Mouse (Mus musculus) embryonic facial prominence, embryonic 15.5 days (tissue): ENCODE data around the gene Ccdc107. TPM values are rescaled to one million over a fixed set of nuclear protein-coding genes. Genes with fewer than 3 reads are reported as not detected.
A peak's percentile ranks its signal among the peaks of the same experiment; 100 is the strongest.

Source experiments
- ATAC-seq: fragments of 200-750 bp; cut with Nextera tagmentation; 2 replicates; pipeline ENCODE4 v1.8.0; 2017; ENCODE audit warnings: low read depth, moderate TSS enrichment; ENCODE audit not compliant: insufficient number of reproducible peaks, low FRiP score, low TSS enrichment
- H3K27ac ChIP-seq: fragments of 300-500 bp; sonication (generic); replicated peaks from 2 replicates; pipeline ENCODE4 v1.5.1; 2015; ENCODE audit warnings: mild to moderate bottlenecking, inconsistent platforms
- H3K27me3 ChIP-seq: fragments of 300-500 bp; sonication (generic); 2 replicates; pipeline ENCODE4 v1.6.1; 2015; ENCODE audit warnings: inconsistent platforms
- H3K36me3 ChIP-seq: fragments of 300-500 bp; sonication (generic); 2 replicates; pipeline ENCODE4 v1.6.1; 2015; ENCODE audit warnings: mild to moderate bottlenecking, inconsistent platforms
- H3K4me1 ChIP-seq: fragments of 300-500 bp; sonication (generic); 2 replicates; pipeline ENCODE4 v1.6.1; 2015; ENCODE audit warnings: inconsistent platforms
- H3K4me2 ChIP-seq: fragments of 300-500 bp; sonication (generic); replicated peaks from 2 replicates; pipeline ENCODE4 v1.6.1; 2015; ENCODE audit warnings: mild to moderate bottlenecking, inconsistent platforms
- H3K4me3 ChIP-seq: fragments of 300-500 bp; sonication (generic); replicated peaks from 2 replicates; pipeline ENCODE4 v1.5.1; 2015; ENCODE audit warnings: mild to moderate bottlenecking, inconsistent platforms
- H3K9ac ChIP-seq: fragments of 300-500 bp; sonication (generic); 2 replicates; pipeline ENCODE4 v1.6.1; 2015; ENCODE audit warnings: inconsistent platforms
- H3K9me3 ChIP-seq: fragments of 300-500 bp; sonication (generic); replicated peaks from 2 replicates; pipeline ENCODE4 v1.6.1; 2016; ENCODE audit warnings: inconsistent platforms
- WGBS: fragments of 180-500 bp; shearing (Covaris S2); methylation state at CpG from one replicate; pipeline ENCODE4 v1.1.7; 2015; 5-methylcytosine and 5-hydroxymethylcytosine counted together
- polyA plus RNA-seq: library from polyadenylated mRNA; unstranded; fragments of >200 nt; fragmentation: Nextera tagmentation; extraction: Ambion mirVana; gene quantifications from 2 replicates; pipeline ENCODE4 v1.2.1, GENCODE M21; 2015

The Ccdc107 gene
- polyA plus RNA-seq, 1 experiment from 2014 or later: 71.7 TPM

GRCm38 (mm10) chr4:43512653-43513052 is 20.0 kb downstream of the Ccdc107 start:
- Histone ChIP-seq H3K4me1 (peaks cover 23% of the 10 kb centered on the region), H3K4me3 (no peak overlapping the region), H3K27me3 (no peaks in the 10 kb centered on the region), H3K27ac (no peak overlapping the region), H3K9ac (no peak overlapping the region), H3K36me3 (peaks cover 18% of the 10 kb centered on the region), H3K4me2 (no peak overlapping the region), H3K9me3 (no peaks in the 10 kb centered on the region)
- ATAC-seq: no peak
- 47% methylated on average over 7 of the region's 7 CpGs for WGBS

DNA sequence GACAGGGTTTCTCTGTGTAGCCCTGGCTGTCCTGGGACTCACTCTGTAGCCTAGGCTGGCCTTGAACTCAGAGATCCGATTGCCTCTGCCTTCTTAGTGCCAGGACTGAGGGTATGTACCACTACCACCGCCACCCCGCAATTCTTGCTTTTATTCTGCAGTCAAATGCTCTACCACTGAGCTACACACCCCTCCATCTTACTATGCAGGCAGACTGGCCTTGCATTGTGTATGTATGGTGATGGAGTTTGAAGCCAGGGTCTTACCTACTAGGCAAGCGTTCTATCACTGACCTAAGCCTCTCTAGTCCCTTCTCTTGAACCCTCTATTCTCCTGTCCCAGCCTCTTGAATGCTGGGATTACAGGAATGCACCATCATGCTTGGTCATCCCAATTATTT is 20.6 kb downstream of the Ccdc107 start:
- no peak overlapping the region for H3K4me2 ChIP-seq
- H3K9ac ChIP-seq: no peak overlapping the region
- ATAC-seq: no peak
- peaks cover 22% of the 10 kb centered on the region for H3K36me3 ChIP-seq
- H3K9me3 ChIP-seq: no peaks in the 10 kb centered on the region
- no peak overlapping the region for H3K4me3 ChIP-seq
- WGBS: 81% methylated on average over 4 of the region's 4 CpGs
- no peaks in the 10 kb centered on the region for H3K27me3 ChIP-seq
- peaks cover 17% of the 10 kb centered on the region for H3K4me1 ChIP-seq
- no peak overlapping the region for H3K27ac ChIP-seq

DNA sequence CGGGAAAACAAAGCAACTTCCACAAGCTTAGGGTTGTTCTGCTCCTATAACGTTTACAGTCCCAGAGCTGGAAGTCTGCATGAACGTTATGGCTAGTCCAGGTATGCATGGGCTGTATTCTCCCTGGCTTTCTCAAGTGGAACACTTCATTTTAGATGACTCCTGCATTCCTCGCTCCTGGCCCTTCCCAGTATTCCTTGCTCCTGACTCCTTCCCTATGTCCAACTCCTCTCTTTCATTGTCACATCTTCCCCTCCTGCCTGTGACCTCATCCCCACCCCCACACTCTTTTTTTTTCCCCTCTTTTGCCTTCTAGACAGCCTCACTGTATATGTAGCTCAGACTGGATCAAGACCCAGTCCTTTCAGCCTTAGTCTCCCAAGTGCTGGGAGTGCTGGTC is 21.1 kb downstream of the Ccdc107 start:
- Histone ChIP-seq H3K9ac (no peak overlapping the region), H3K4me1 (peaks cover 14% of the 10 kb centered on the region), H3K4me3 (no peak overlapping the region), H3K4me2 (no peak overlapping the region), H3K27ac (no peak overlapping the region), H3K36me3 (peaks cover 22% of the 10 kb centered on the region), H3K27me3 (0 out of 2 replicates have a peak, but pooled peaks cover under 1% of the 10 kb centered on the region), H3K9me3 (no peaks in the 10 kb centered on the region)
- no peak for ATAC-seq
- WGBS: 61% methylated on average over 4 of the region's 4 CpGs

DNA sequence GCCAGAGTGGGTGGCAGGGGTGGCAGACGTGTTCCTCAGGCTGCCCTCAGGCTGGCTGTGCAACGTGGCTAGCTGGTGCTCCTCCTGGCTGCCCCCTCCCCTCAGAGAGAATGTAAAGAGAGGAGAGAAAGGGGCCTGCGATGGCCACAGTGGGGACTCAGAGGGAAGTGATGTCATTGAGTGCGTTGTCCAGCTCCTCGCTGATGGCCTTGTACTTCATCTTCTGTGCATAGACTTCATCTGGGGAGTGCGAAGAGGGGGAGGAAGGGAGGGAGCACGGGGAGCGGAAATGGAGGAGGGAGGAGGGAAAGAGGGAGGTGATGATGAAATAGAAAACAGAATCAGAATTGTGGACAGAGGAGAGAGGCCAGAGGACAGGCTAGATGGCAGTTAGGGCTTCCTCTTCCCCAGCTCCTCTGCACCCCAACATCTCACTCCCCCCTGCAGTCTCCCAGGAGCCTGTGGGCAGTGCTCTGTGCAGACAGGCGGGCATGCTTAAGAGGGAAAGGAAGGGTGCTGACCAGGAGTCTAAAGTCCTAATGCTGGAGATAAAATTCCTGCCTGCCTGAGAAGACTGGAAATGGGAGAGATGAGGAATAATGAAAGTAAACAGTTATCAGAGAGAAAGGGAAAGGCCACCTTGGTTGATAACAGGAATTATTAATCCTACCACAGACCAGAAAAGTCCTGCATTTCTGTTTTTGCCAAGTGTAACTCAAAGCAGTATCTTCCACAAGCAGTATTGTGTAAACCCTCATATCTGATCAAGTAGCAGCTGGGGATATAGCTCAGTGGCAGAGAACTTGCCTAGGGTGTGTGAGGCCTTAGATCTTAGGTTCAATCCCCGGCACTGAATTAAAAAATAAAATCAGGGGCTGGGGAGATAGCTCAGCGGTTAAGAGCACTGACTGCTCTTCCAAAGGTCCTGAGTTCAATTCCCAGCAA is 23.3 kb downstream of the Ccdc107 start:
- peaks cover 8% of the 10 kb centered on the region for H3K27me3 ChIP-seq
- H3K9me3 ChIP-seq: no peaks in the 10 kb centered on the region
- H3K27ac ChIP-seq: no peak overlapping the region
- H3K4me2 ChIP-seq: no peak overlapping the region
- no peak overlapping the region for H3K4me3 ChIP-seq
- no peak for ATAC-seq
- H3K4me1 ChIP-seq: peaks cover 28% of the 10 kb centered on the region
- H3K36me3 ChIP-seq: peaks cover 28% of the 10 kb centered on the region
- no peak overlapping the region for H3K9ac ChIP-seq
- 65% methylated on average over 11 of the region's 11 CpGs for WGBS

- Histone ChIP-seq H3K4me3 (peak overlapping the region; percentile 54), H3K27ac (no peak overlapping the region), H3K9me3 (no peaks in the 10 kb centered on the region), H3K9ac (no peak overlapping the region), H3K36me3 (peaks cover 28% of the 10 kb centered on the region), H3K4me1 (peaks cover 56% of the 10 kb centered on the region), H3K27me3 (peaks cover 8% of the 10 kb centered on the region), H3K4me2 (peak overlapping the region; percentile 44)
- no peak for ATAC-seq
- whole genome bisulfite sequencing: 24% methylated on average over 10 of the region's 10 CpGs
These were observed 26.9 kb downstream of the Ccdc107 start for GRCm38 (mm10) chr4:43519551-43519950.

DNA sequence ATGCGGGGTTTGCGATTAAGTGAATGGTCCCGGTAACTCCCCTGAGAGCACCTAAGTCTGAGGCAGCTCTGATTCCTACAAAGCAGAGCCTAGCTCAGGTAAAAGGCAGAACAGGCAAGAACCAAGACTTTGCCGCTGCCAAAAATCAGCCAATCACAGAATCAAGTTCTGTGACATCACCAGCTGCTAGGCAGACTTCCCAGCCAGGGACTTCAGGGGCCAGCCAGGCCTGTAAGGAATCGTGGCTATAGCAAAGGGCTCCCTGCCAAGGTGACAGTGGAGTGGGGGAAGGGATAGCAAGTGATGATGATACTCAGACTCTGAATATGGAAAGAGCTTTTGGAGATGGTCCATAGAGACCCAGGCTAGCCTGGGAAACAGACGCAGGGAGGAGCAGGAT is 27.3 kb downstream of the Ccdc107 start:
- H3K4me3 ChIP-seq: peak overlapping the region; percentile 54
- peak overlapping the region; percentile 44 for H3K4me2 ChIP-seq
- no peak for ATAC-seq
- H3K36me3 ChIP-seq: peaks cover 28% of the 10 kb centered on the region
- peaks cover 55% of the 10 kb centered on the region for H3K4me1 ChIP-seq
- H3K27ac ChIP-seq: no peak overlapping the region
- H3K27me3 ChIP-seq: peaks cover 8% of the 10 kb centered on the region
- no peaks in the 10 kb centered on the region for H3K9me3 ChIP-seq
- no peak overlapping the region for H3K9ac ChIP-seq
- 15% methylated on average over 6 of the region's 6 CpGs for WGBS

DNA sequence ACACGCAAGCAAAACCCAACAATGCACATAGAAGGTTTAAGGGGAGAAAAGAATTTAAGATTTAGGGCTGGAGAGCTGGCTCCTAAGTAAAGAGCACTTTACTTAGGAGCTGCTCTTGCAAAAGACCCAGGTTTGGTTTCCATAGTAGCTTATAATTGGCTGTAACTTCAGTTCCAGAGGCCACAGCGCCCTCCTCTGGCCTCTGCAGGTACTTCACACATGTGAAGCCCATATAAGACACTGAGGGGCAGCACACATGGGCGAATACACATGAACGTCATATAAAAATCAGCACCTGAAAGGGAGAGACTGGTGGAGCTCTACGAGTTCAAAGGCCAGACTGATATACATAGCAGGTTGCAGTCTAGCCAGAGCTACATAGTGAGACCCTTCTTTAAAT is 35.2 kb downstream of the Ccdc107 start:
- Histone ChIP-seq H3K36me3 (peaks cover 22% of the 10 kb centered on the region), H3K4me1 (peaks cover 20% of the 10 kb centered on the region), H3K4me3 (no peak overlapping the region), H3K9ac (no peak overlapping the region), H3K27me3 (no peaks in the 10 kb centered on the region), H3K4me2 (no peak overlapping the region), H3K27ac (no peak overlapping the region), H3K9me3 (no peaks in the 10 kb centered on the region)
- ATAC-seq: no peak
- WGBS: 64% methylated on average over 5 of the region's 5 CpGs

DNA sequence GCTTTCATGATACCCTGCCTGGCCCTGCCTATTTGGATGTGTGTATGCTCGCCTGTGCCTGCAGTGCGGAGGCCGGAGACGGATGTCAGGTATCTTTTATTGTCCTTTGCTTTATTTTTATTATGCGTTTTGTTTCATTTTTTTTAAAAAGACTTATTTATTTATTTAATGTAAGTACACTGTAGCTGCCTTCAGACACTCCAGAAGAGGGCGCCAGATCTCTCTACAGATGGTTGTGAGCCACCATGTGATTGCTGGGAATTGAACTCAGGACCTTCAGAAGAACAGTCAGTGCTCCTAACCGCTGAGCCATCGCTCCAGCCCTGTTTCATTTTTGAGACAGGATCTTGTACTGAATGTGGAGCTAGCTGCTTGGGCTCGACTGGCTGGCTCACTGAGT is 35.8 kb downstream of the Ccdc107 start:
- H3K9me3 ChIP-seq: no peaks in the 10 kb centered on the region
- H3K4me3 ChIP-seq: no peak overlapping the region
- 76% methylated on average over 9 of the region's 9 CpGs for WGBS
- peaks cover 14% of the 10 kb centered on the region for H3K4me1 ChIP-seq
- peaks cover 28% of the 10 kb centered on the region for H3K36me3 ChIP-seq
- H3K9ac ChIP-seq: no peak overlapping the region
- no peak overlapping the region for H3K4me2 ChIP-seq
- H3K27me3 ChIP-seq: no peaks in the 10 kb centered on the region
- ATAC-seq: no peak
- H3K27ac ChIP-seq: no peak overlapping the region

DNA sequence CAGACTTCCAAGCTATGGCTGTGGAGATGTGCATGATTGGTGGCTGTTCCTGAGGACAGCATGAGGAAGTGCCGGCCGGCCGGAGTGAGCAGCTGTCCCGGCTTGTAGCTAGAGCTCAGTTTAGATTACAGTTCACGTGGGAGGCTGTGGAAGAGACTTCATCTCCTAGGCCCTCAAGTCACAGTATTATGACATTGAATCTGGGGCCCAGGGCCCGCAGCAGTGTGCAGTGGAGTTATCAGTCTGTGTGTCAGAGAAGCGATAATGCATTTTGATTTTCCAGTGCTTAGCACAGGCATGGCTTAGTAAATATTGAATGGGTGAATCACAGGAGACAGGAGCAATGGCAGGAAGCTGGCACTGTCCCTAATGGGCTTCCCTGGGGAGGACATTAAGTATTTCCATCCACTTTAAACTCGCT is 37.4 kb downstream of the Ccdc107 start:
- H3K4me1 ChIP-seq: 0 out of 2 replicates have a peak, but pooled peaks cover 3% of the 10 kb centered on the region

GRCm38 (mm10) chr4:43530581-43530980 is 37.9 kb downstream of the Ccdc107 start:
- WGBS: 19% methylated on average over 7 of the region's 7 CpGs
- H3K27me3 ChIP-seq: no peaks in the 10 kb centered on the region
- ATAC-seq: no peak
- H3K36me3 ChIP-seq: peaks cover 47% of the 10 kb centered on the region
- H3K27ac ChIP-seq: no peak overlapping the region
- no peaks in the 10 kb centered on the region for H3K9me3 ChIP-seq
- H3K4me2 ChIP-seq: no peak overlapping the region
- 0 out of 2 replicates have a peak, but pooled peaks cover 3% of the 10 kb centered on the region for H3K4me1 ChIP-seq
- no peak overlapping the region for H3K4me3 ChIP-seq
- H3K9ac ChIP-seq: no peak overlapping the region

More for the DNA sequence above, 37.4 kb downstream of the Ccdc107 start:
- ATAC-seq: no peak
- Histone ChIP-seq H3K36me3 (peaks cover 42% of the 10 kb centered on the region), H3K4me2 (no peak overlapping the region), H3K9ac (no peak overlapping the region), H3K27ac (no peak overlapping the region), H3K4me3 (no peak overlapping the region), H3K27me3 (no peaks in the 10 kb centered on the region), H3K9me3 (no peaks in the 10 kb centered on the region)
- WGBS: 63% methylated on average over 8 of the region's 8 CpGs

GRCm38 (mm10) chr4:43533270-43533669 is 40.6 kb downstream of the Ccdc107 start:
- WGBS: 80% methylated on average over 9 of the region's 9 CpGs
- H3K4me1 ChIP-seq: 0 out of 2 replicates have a peak, but pooled peaks cover 3% of the 10 kb centered on the region
- H3K27me3 ChIP-seq: no peaks in the 10 kb centered on the region
- peaks cover 73% of the 10 kb centered on the region for H3K36me3 ChIP-seq
- no peak overlapping the region for H3K4me3 ChIP-seq
- no peaks in the 10 kb centered on the region for H3K9me3 ChIP-seq
- no peak for ATAC-seq
- no peak overlapping the region for H3K9ac ChIP-seq
- no peak overlapping the region for H3K27ac ChIP-seq
- no peak overlapping the region for H3K4me2 ChIP-seq
